Mouse (Mus musculus): ENCODE measurements around the gene Zcchc9.

GRCm38 (mm10) chr13:91797442-91797841 lies 10.1 kb downstream of the Zcchc9 start:
- TF ChIP-seq CTCF (IDR thresholded peaks at IDR 0.05; ENCODE audit: extremely low read depth, insufficient read depth, low read length) (no peak), POLR2A (IDR thresholded peaks at IDR 0.05; ENCODE audit: extremely low read depth, insufficient read depth, low read length) (no peak)
